Mouse (Mus musculus) MEL (cell line): ENCODE results near the gene Dock11.

ENCODE experiments used
- CTCF ChIP-seq, 3 experiments: IDR thresholded peaks in 2 of 3; conservative IDR thresholded peaks in 1 of 3; 2 replicates each; pipeline ENCODE4 v1.5.1; 2011 to 2012; ENCODE audit warnings: low read length in 3 of 3, low read depth in 2 of 3, mild to moderate bottlenecking in 2 of 3, improper control_type of control experiment in 1 of 3, inconsistent platforms in 1 of 3, mixed read lengths in 1 of 3, moderate library complexity in 1 of 3; ENCODE audit not compliant: control insufficient read depth in 1 of 3, insufficient read depth in 1 of 3, poor library complexity in 1 of 3, severe bottlenecking in 1 of 3
- ELF1 ChIP-seq: IDR thresholded peaks from 2 replicates; pipeline ENCODE4 v1.6.1; 2014; ENCODE audit warnings: low read depth, mild to moderate bottlenecking, inconsistent platforms, low read length, improper control_type of control experiment, moderate library complexity
- EP300 ChIP-seq, 2 experiments: IDR thresholded peaks; 2 replicates each; pipeline ENCODE4 v1.6.1; 2011; ENCODE audit warnings: improper control_type of control experiment in 2 of 2, low read length in 2 of 2, low read depth in 1 of 2, mild to moderate bottlenecking in 1 of 2
- GATA1 ChIP-seq: IDR thresholded peaks from 2 replicates; pipeline ENCODE4 v1.6.1; 2011; ENCODE audit warnings: low read depth, low read length, improper control_type of control experiment
- MAX ChIP-seq: IDR thresholded peaks from 2 replicates; pipeline ENCODE4 v1.6.1; 2011; ENCODE audit warnings: low read length, improper control_type of control experiment
- MXI1 ChIP-seq: IDR thresholded peaks from 2 replicates; pipeline ENCODE4 v1.6.1; 2011; ENCODE audit warnings: mild to moderate bottlenecking, low read depth, low read length, improper control_type of control experiment
- POLR2A ChIP-seq, 2 experiments: IDR thresholded peaks; 2 replicates each; pipeline ENCODE4 v1.6.1; 2011 to 2012; ENCODE audit warnings: low read length in 2 of 2, mild to moderate bottlenecking in 2 of 2, control low read depth in 1 of 2, improper control_type of control experiment in 1 of 2, low read depth in 1 of 2, moderate library complexity in 1 of 2; ENCODE audit not compliant: control insufficient read depth in 1 of 2, insufficient read depth in 1 of 2, poor library complexity in 1 of 2
- TBP ChIP-seq: IDR thresholded peaks from 2 replicates; pipeline ENCODE4 v1.8.0; 2011; ENCODE audit warnings: low read depth, low read length, improper control_type of control experiment
- TCF12 ChIP-seq: IDR thresholded peaks from 2 replicates; pipeline ENCODE4 v1.6.1; 2014; ENCODE audit warnings: low read depth, mild to moderate bottlenecking, inconsistent platforms, low read length, improper control_type of control experiment, moderate library complexity
- USF1 ChIP-seq: IDR thresholded peaks from 2 replicates; pipeline ENCODE4 v1.6.1; 2014; ENCODE audit warnings: low read depth, mild to moderate bottlenecking, inconsistent platforms, low read length, improper control_type of control experiment, moderate library complexity
- ZNF384 ChIP-seq: IDR thresholded peaks from 2 replicates; pipeline ENCODE4 v1.6.1; 2012; ENCODE audit warnings: low read depth, mild to moderate bottlenecking, inconsistent platforms, low read length, improper control_type of control experiment

- TF ChIP-seq MXI1 (no peak), EP300 (IDR thresholded peaks at IDR 0.05; ENCODE audit: low read depth in 1 of 2, low read length in 2 of 2) (no peak), CTCF (IDR thresholded peaks at IDR 0.05 in 2 of 3, conservative IDR thresholded peaks at IDR 0.05 in 1 of 3; ENCODE audit: control insufficient read depth in 1 of 3, insufficient read depth in 1 of 3, low read depth in 2 of 3, low read length in 3 of 3, poor library complexity in 1 of 3, severe bottlenecking in 1 of 3) (no peak), USF1 (no peak), ZNF384 (no peak), MAX (no peak), TCF12 (no peak), POLR2A (IDR thresholded peaks at IDR 0.05; ENCODE audit: control insufficient read depth in 1 of 2, insufficient read depth in 1 of 2, low read depth in 1 of 2, low read length in 2 of 2, poor library complexity in 1 of 2) (no peak), GATA1 (no peak), ELF1 (no peak), TBP (no peak)
Observed at GRCm38 (mm10) chrX:36115171-36115570, 226.5 kb downstream of the Dock11 start.
